Mouse (Mus musculus) myocyte (in vitro differentiated cells): ENCODE data around the gene Alox12.

Source experiments
- E2F4 ChIP-seq: IDR thresholded peaks from one replicate; pipeline ENCODE4 v1.6.1; 2011; ENCODE audit warnings: mild to moderate bottlenecking, control low read depth, moderate library complexity; ENCODE audit not compliant: insufficient read depth
- MAX ChIP-seq: IDR thresholded peaks from one replicate; pipeline ENCODE4 v1.6.1; 2011; ENCODE audit warnings: low read depth, mild to moderate bottlenecking, control low read depth
- MYOD1 ChIP-seq, 3 experiments: IDR thresholded peaks; one replicate each; pipeline ENCODE4 v1.6.1; 2011; ENCODE audit warnings: control low read depth in 2 of 3, low read depth in 2 of 3, mild to moderate bottlenecking in 2 of 3, moderate library complexity in 1 of 3; ENCODE audit not compliant: insufficient read length in 2 of 3, control insufficient read depth in 1 of 3
- MYOG ChIP-seq, 3 experiments: IDR thresholded peaks; one replicate each; pipeline ENCODE4 v1.6.1; 2011; ENCODE audit warnings: control low read depth in 2 of 3, low read depth in 2 of 3, mild to moderate bottlenecking in 2 of 3; ENCODE audit not compliant: insufficient read length in 2 of 3, control insufficient read depth in 1 of 3, insufficient read depth in 1 of 3
- POLR2A ChIP-seq: IDR thresholded peaks from one replicate; pipeline ENCODE4 v1.6.1; 2011; ENCODE audit warnings: low read depth, mild to moderate bottlenecking, control low read depth, moderate library complexity; ENCODE audit not compliant: insufficient read length
- POLR2AphosphoS2 ChIP-seq: IDR thresholded peaks from one replicate; pipeline ENCODE4 v1.6.1; 2011; ENCODE audit warnings: low read depth, control low read depth; ENCODE audit not compliant: insufficient read length
- REST ChIP-seq: IDR thresholded peaks from one replicate; pipeline ENCODE4 v1.6.1; 2011; ENCODE audit warnings: mild to moderate bottlenecking, control low read depth, moderate library complexity; ENCODE audit not compliant: insufficient read depth, insufficient read length
- TCF12 ChIP-seq: IDR thresholded peaks from one replicate; pipeline ENCODE4 v1.6.1; 2011; ENCODE audit warnings: mild to moderate bottlenecking, control low read depth; ENCODE audit not compliant: poor library complexity, insufficient read depth, severe bottlenecking
- USF1 ChIP-seq: IDR thresholded peaks from one replicate; pipeline ENCODE4 v1.6.1; 2011; ENCODE audit warnings: low read depth, mild to moderate bottlenecking, control low read depth, moderate library complexity

GRCm38 (mm10) chr11:70193354-70194285 lies 61.5 kb downstream of the Alox12 start:
- TF ChIP-seq POLR2A, result no peak
- TF ChIP-seq POLR2AphosphoS2, result no peak
- TF ChIP-seq MYOG (IDR thresholded peaks at IDR 0.05; ENCODE audit: control insufficient read depth in 1 of 3, insufficient read depth in 1 of 3, insufficient read length in 2 of 3, low read depth in 2 of 3), result no peak
- TF ChIP-seq MAX, result no peak
- no peak for TF ChIP-seq REST
- TF ChIP-seq E2F4, result no peak
- peak in 2 of 3 experiments; percentile 35 to 46 for TF ChIP-seq MYOD1 (IDR thresholded peaks at IDR 0.05; ENCODE audit: control insufficient read depth in 1 of 3, insufficient read length in 2 of 3, low read depth in 2 of 3)
- TF ChIP-seq TCF12, result no peak
- no peak for TF ChIP-seq USF1
